Mouse (Mus musculus) liver, embryonic 11.5 days (tissue): Measurements from ENCODE around the gene Rps6ka5. TPM values are rescaled to one million over a fixed set of nuclear protein-coding genes. Genes with fewer than 3 reads are reported as not detected.

ENCODE experiments used
- ATAC-seq: fragments of 200-750 bp; cut with Nextera tagmentation; replicated peaks from 2 replicates; pipeline ENCODE4 v1.8.0; 2017; ENCODE audit warnings: moderate number of reproducible peaks, mild to moderate bottlenecking, moderate TSS enrichment, moderate library complexity; ENCODE audit not compliant: low FRiP score
- DNase-seq: peaks from one replicate; pipeline ENCODE4 v3.0.0-alpha.2; 2017; ENCODE audit warnings: low spot score
- H3K27ac ChIP-seq: fragments of 300-500 bp; sonication (generic); 2 replicates; pipeline ENCODE4 v1.5.1; 2014; ENCODE audit warnings: mild to moderate bottlenecking, low read depth, low read length, control low read depth
- H3K27me3 ChIP-seq: fragments of 300-500 bp; sonication (generic); replicated peaks from 2 replicates; pipeline ENCODE4 v1.6.1; 2014; ENCODE audit warnings: low read length, mixed read lengths; ENCODE audit not compliant: control insufficient read depth, insufficient read depth
- H3K36me3 ChIP-seq: fragments of 300-500 bp; sonication (generic); 2 replicates; pipeline ENCODE4 v1.6.1; 2014; ENCODE audit warnings: mild to moderate bottlenecking, low read length, moderate library complexity, mixed read lengths; ENCODE audit not compliant: control insufficient read depth, insufficient read depth
- H3K4me1 ChIP-seq: fragments of 300-500 bp; sonication (generic); replicated peaks from 2 replicates; pipeline ENCODE4 v1.6.1; 2014; ENCODE audit warnings: low read length, mixed read lengths; ENCODE audit not compliant: control insufficient read depth, insufficient read depth
- H3K4me2 ChIP-seq: fragments of 300-500 bp; sonication (generic); 2 replicates; pipeline ENCODE4 v1.6.1; 2014; ENCODE audit warnings: mild to moderate bottlenecking, control low read depth, moderate library complexity
- H3K4me3 ChIP-seq: fragments of 300-500 bp; sonication (generic); 2 replicates; pipeline ENCODE4 v1.5.1; 2014; ENCODE audit warnings: low read depth, low read length, control low read depth
- H3K9ac ChIP-seq: fragments of 300-500 bp; sonication (generic); 2 replicates; pipeline ENCODE4 v1.6.1; 2014; ENCODE audit warnings: low read depth, low read length, control low read depth
- H3K9me3 ChIP-seq: fragments of 300-500 bp; sonication (generic); 2 replicates; pipeline ENCODE4 v1.6.1; 2016; ENCODE audit warnings: low read length, inconsistent platforms, mixed read lengths; ENCODE audit not compliant: control insufficient read depth
- WGBS: fragments of 180-500 bp; shearing (Covaris S2); extraction: QIAGEN DNeasy Blood & Tissue Kit; methylation state at CpG from one replicate; pipeline ENCODE4 v1.1.7; 2014; 5-methylcytosine and 5-hydroxymethylcytosine counted together
- polyA plus RNA-seq: library from polyadenylated mRNA; unstranded; fragments of >200 nt; fragmentation: Nextera tagmentation; extraction: Ambion mirVana; gene quantifications from 2 replicates; pipeline ENCODE4 v1.2.1, GENCODE M21; 2014

Rps6ka5 gene
- polyA plus RNA-seq, 1 experiment from 2014 or later = 2.5 TPM

DNA sequence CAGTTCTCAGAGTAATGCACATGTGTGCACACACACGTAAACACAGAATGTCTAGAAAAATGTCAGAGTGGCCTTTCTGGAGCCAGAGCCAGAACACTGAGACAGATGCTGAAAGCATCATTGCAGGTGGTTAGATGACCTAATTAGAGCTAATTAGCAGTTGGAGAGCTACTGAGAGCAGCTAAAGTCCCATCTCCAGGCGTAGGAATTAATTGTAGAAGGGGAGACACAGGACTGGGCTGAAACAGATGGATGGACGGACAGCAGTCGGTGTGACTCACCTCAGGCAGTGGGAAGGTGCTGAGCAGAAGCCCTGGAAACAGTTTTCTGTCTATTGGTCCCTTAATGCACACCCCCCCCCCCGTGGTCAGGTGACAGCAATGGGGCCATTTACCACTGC lies 8.4 kb upstream of the Rps6ka5 start:
- H3K4me2 ChIP-seq = no peak overlapping the region
- no peaks in the 10 kb centered on the region for H3K27me3 ChIP-seq
- H3K27ac ChIP-seq = no peak overlapping the region
- H3K36me3 ChIP-seq = no peaks in the 10 kb centered on the region
- 80% methylated on average over 5 of the region's 5 CpGs for whole genome bisulfite sequencing
- no peaks in the 10 kb centered on the region for H3K4me1 ChIP-seq
- DNase-seq (no peak), ATAC-seq (no peak)
- no peak overlapping the region for H3K9ac ChIP-seq
- H3K4me3 ChIP-seq = no peak overlapping the region
- H3K9me3 ChIP-seq = no peaks in the 10 kb centered on the region

DNA sequence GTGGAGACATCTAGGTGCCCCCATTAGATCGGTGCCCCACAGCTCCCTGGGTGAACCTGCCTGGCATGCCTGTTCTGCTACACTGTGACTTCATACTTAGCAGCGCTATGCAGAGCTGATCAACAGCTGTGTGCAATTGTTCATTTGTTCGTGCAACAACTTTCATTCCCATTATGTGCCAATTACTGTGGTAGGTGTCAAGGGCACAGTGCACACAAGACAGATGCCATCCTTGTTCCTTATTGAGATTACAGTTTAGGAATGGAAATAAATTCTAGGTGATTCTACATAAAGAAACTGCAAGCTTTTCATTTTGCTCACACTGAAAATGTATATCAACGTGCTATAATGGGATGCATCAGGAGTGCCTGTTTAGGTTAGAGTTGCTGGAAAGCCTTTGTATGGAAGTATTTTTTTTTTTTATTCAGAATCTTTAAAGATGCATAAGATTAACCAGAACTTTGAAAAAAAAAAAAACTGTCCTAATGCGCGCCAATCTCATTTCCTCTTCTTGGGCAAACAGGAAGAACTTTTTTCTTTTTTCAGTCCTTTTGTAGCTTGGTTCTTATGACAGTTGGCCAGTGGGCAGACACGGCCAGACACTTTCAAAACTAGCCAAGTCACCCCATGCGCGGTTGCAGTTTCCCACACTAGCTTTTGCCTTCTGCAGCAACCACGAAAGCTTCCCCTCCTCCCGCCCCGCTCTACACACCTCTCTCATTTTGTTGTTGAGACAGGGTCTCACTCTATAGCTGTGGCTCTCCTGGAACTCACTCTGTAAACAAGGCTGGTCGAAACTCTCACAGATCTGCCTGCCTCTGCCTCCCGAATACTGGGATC lies 2.1 kb upstream of the Rps6ka5 start:
- no peak overlapping the region for H3K4me3 ChIP-seq
- peaks cover 1% of the 10 kb centered on the region; the same call in 1 of the 2 replicates for H3K4me1 ChIP-seq
- peak overlapping the region; percentile 37; the same call in 1 of the 2 replicates for H3K9ac ChIP-seq
- 48% methylated on average over 14 of the region's 14 CpGs for WGBS
- no peaks in the 10 kb centered on the region for H3K9me3 ChIP-seq
- DNase-seq (no peak), ATAC-seq (no peak)
- no peaks in the 10 kb centered on the region for H3K27me3 ChIP-seq
- no peak overlapping the region for H3K27ac ChIP-seq
- peak overlapping the region; percentile 43 for H3K4me2 ChIP-seq
- no peaks in the 10 kb centered on the region for H3K36me3 ChIP-seq

DNA sequence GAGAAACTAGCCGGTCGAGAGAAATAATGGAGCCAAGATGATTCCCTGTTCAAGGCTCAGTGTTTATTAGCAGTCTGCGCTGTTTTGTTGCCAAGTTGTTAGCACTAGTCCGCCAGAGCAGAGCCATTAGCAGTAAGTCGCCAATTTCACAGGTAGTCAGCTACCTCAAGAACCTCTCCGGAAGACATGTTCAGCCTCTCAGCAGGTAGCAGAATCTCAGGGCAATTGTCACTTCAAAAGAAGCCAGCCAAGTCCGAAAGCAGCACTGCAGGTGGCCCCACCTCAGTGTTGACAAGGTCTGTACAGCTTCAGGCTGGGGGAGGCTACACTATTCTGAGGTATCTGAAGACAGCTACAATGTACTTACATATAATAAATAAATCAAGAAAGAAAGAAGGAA lies 1.1 kb upstream of the Rps6ka5 start:
- H3K4me2 ChIP-seq = no peak overlapping the region
- peaks cover 5% of the 10 kb centered on the region; the same call in 1 of the 2 replicates for H3K4me1 ChIP-seq
- H3K27me3 ChIP-seq = no peaks in the 10 kb centered on the region
- DNase-seq = no peak
- WGBS = 56% methylated on average over 7 of the region's 7 CpGs
- no peak for ATAC-seq
- no peak overlapping the region for H3K27ac ChIP-seq
- no peak overlapping the region for H3K9ac ChIP-seq
- H3K4me3 ChIP-seq = no peak overlapping the region
- H3K36me3 ChIP-seq = no peaks in the 10 kb centered on the region
- no peaks in the 10 kb centered on the region for H3K9me3 ChIP-seq

DNA sequence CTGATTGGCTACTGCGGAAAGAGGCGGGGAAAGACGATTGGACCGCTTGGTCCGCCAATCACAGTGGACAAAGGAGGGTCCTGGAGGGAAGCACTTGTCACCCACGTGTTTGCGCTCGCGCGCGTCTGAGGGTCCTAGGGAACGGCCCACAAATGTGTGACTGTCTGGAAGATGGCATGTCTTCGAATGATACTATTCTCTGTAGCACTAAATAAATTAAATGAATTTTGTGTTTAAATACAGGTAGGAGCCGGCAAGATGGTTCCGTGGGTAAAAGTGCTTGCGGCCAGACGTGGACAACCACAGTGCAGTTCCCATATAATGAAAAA lies 1.4 kb downstream of the Rps6ka5 start:
- no peaks in the 10 kb centered on the region for H3K9me3 ChIP-seq
- no peak for ATAC-seq
- no peak for DNase-seq
- H3K36me3 ChIP-seq = no peaks in the 10 kb centered on the region
- peaks cover 5% of the 10 kb centered on the region; the same call in 1 of the 2 replicates for H3K4me1 ChIP-seq
- H3K27me3 ChIP-seq = no peaks in the 10 kb centered on the region
- H3K27ac ChIP-seq = no peak overlapping the region
- peak overlapping the region; percentile 33 for H3K4me3 ChIP-seq
- H3K9ac ChIP-seq = no peak overlapping the region
- H3K4me2 ChIP-seq = peak overlapping the region; percentile 94
- 6% methylated on average over 17 of the region's 17 CpGs for WGBS

DNA sequence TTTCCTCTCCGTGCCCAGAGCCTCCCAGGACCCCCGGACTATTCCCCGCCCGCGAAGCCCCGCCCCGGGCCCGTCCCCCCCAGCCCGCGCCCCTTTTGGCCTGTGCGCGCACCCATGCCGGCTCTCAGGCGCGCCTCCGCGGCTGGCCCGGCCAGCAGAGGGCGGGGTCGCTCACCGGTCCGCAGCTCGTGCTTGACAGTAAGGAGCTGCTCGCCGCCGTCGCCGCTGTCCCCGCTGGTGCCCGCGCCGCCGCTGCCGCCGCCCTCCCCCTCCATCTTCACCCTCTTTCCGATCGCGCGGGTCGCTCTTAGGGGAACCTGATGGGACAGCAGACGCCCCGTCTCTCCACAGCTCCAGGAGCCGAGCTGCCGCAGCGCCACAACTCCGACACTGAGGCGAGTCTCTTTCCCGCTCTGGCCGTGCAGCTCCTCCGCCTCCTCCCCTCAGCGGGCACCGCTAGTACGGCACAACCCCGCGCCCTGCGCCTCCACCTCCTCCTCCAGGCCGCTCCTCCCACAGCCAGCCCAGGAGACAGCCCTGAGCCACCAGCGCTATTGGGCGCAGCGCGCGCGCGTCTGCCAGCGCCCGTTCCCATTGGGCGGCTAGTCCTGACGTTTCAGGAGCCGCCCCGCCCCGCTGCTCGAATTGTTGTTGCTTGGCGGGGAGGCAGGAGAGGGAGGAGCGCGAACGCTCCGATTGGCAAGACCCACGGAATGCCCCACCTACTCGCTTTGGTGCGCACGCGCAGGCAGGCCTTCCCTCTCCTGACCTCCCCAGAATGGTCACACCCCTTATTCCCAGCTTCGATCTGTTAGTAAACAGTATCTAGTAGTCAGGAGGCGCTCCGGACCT lies 2.0 kb downstream of the Rps6ka5 start:
- DNase-seq = peak; percentile 99
- Histone ChIP-seq H3K4me2 (peak overlapping the region; percentile 94), H3K27ac (peak overlapping the region; percentile 98), H3K4me3 (peak overlapping the region; percentile 80), H3K9ac (peak overlapping the region; percentile 76), H3K4me1 (peaks cover 5% of the 10 kb centered on the region; the same call in 1 of the 2 replicates), H3K36me3 (no peaks in the 10 kb centered on the region), H3K9me3 (no peaks in the 10 kb centered on the region), H3K27me3 (no peaks in the 10 kb centered on the region)
- WGBS = under 1% methylated on average over 82 of the region's 85 CpGs
- peak; percentile 99 for ATAC-seq

DNA sequence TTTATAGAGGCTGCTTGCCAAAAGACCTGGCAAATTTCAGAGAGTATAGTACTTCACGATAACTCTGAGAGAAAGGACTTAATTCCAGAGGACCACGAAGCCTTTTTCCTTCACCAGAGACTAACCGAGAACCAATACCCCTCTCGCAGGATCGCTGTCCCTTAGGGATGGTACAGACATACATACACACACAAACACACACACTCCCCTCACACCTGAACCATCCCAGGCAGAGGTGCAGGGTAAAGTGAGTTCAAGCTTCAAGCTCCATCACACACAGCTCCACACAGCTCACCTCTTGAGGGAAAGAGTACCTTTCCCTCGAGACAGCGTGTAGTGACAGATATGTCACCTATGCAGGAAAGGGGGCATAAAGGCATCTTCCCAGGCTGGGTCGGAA lies 2.6 kb downstream of the Rps6ka5 start:
- DNase-seq = no peak
- Histone ChIP-seq H3K4me2 (peak overlapping the region; percentile 94), H3K4me3 (peak overlapping the region; percentile 80), H3K36me3 (no peaks in the 10 kb centered on the region), H3K27ac (peak overlapping the region; percentile 98), H3K9me3 (no peaks in the 10 kb centered on the region), H3K27me3 (no peaks in the 10 kb centered on the region), H3K9ac (peak overlapping the region; percentile 76), H3K4me1 (peaks cover 5% of the 10 kb centered on the region; the same call in 1 of the 2 replicates)
- no peak; the same call in 1 of the 2 replicates for ATAC-seq
- 4% methylated on average over 8 of the region's 8 CpGs for WGBS

DNA sequence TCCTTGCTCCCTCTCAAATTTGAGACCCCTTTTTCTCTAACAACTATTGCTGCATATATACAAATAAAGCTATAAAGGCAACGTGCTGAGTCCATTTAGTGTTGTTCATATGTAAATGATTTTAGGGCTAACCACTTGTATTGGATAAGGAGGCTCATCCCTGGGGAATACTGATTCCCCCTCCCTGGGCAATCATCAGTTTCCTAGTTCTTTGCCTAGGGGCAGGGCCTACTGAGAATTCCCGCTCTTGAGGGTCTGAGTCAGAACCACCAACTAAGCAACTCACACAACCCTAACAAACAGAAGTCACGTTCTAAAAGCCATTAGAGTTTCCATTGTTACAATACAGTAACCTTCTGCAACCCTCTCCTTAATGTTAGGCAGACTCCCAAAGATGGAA lies 6.0 kb downstream of the Rps6ka5 start:
- ATAC-seq (no peak), DNase-seq (no peak)
- no peak overlapping the region for H3K27ac ChIP-seq

DNA sequence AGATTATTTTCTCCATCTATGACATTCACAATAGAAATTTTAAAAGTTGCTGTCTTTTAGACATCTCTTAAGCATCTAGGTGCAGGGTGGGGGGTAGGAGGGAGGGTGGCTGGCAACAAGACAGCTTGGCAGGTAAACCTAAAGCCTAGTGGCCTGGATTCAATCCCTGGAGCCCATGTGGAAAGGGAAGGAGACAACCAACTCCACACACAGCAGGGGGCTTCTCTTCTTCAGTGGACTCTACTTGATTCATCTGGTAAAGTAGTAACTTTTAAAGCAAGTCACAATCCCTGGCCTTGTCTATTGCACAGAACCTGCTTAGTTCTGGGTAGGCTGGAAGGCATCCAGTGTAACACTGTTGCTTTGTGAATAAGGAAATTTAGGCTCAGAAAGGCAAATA lies 9.3 kb downstream of the Rps6ka5 start:
- Histone ChIP-seq H3K27me3 (no peaks in the 10 kb centered on the region), H3K4me3 (no peak overlapping the region), H3K9ac (no peak overlapping the region), H3K36me3 (no peaks in the 10 kb centered on the region), H3K9me3 (no peaks in the 10 kb centered on the region), H3K4me2 (no peak overlapping the region), H3K4me1 (no peaks in the 10 kb centered on the region), H3K27ac (no peak overlapping the region)
- ATAC-seq (no peak), DNase-seq (no peak)

More for the DNA sequence above, 6.0 kb downstream of the Rps6ka5 start:
- H3K36me3 ChIP-seq = no peaks in the 10 kb centered on the region
- no peak overlapping the region for H3K4me2 ChIP-seq
- no peak overlapping the region for H3K9ac ChIP-seq
- peaks cover 5% of the 10 kb centered on the region; the same call in 1 of the 2 replicates for H3K4me1 ChIP-seq
- WGBS = 74% methylated on average over 3 of the region's 3 CpGs
- no peak overlapping the region for H3K4me3 ChIP-seq
- no peaks in the 10 kb centered on the region for H3K9me3 ChIP-seq
- no peaks in the 10 kb centered on the region for H3K27me3 ChIP-seq
